Mouse (Mus musculus): ENCODE results near the gene Sesn1. TPM values are rescaled to one million over a fixed set of nuclear protein-coding genes. Genes with fewer than 3 reads are reported as not detected.

Gene Sesn1
- polyA plus RNA-seq, 1 experiment from 2014 or later, result 27.3 TPM

DNA sequence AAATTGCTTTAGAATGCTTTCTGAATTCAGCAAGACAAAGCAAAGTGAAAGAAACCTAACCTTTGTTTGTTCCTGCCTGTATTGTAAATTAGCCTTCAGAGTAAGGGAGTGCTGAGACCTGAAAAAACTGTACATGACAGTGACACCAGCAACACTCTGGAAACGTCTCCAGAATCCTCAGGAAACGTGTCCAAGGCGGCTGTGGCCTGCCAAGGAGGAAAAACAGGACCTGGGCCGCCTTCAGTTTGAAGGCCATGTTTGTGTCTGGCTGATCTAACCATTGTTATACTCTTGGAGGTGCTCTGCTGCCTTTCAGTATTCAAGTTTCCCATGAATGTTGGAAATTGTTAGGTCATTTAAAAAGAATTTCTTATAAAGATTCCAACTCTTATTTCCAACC lies 70.5 kb downstream of the Sesn1 start:
- 63% methylated on average over 4 of the region's 4 CpGs for WGBS
- Histone ChIP-seq H3K9ac (replicated peaks) (no peak overlapping the region), H3K36me3 (no peaks in the 10 kb centered on the region), H3K4me2 (replicated peaks) (no peak overlapping the region), H3K9me3 (no peaks in the 10 kb centered on the region), H3K4me1 (peaks cover 6% of the 10 kb centered on the region; the same call in 1 of the 2 replicates), H3K4me3 (no peak overlapping the region), H3K27ac (replicated peaks) (no peak overlapping the region), H3K27me3 (no peaks in the 10 kb centered on the region)
- ATAC-seq (ENCODE audit: low FRiP score, low read depth), result no peak

DNA sequence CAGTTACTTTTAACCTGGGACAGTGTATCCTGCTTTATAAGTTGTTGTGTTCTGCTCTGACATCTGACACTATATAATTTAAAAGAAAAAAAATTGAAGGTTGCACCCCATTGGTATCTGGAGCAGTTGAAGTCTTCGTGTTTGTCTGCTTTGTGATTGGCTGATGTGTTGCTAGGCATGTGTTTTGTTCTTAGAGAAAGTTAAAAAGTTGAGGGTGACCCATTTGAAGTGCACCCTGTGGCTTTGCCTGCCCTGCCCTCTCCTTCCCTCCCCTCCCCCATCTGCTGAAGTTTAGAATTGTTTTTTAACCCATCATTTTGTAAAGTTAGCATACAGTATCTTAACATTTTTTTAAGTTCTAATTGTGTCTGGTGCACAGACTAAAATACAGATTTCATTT lies 71.0 kb downstream of the Sesn1 start:
- H3K4me3 ChIP-seq, result no peak overlapping the region
- no peak overlapping the region for H3K4me2 ChIP-seq (replicated peaks)
- no peak overlapping the region for H3K9ac ChIP-seq (replicated peaks)
- no peak overlapping the region for H3K27ac ChIP-seq (replicated peaks)
- 8% methylated on average over 1 of the region's 1 CpGs for WGBS
- no peaks in the 10 kb centered on the region for H3K9me3 ChIP-seq
- no peak for ATAC-seq (ENCODE audit: low FRiP score, low read depth)
- H3K27me3 ChIP-seq, result no peaks in the 10 kb centered on the region
- peaks cover 6% of the 10 kb centered on the region; the same call in 1 of the 2 replicates for H3K4me1 ChIP-seq
- no peaks in the 10 kb centered on the region for H3K36me3 ChIP-seq

DNA sequence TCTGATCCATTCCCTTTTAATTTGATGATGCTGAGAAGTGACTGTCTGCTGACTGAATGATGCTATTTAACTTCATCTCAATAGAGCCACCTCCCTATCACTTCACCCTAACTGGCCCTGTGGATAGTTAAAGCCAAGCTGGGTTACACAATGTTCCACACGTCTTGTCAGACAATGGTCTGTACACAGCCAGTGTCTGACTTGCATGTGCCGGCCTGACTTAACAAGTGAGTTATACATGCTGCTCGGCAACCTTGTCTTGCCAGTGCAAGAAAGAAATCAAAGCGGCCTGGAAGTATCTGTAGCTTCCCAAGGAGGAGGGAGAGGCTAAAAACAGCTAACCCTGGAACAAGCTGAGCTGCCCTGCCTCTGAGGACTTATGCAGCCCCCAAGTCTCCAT lies 71.7 kb downstream of the Sesn1 start:
- no peak overlapping the region for H3K4me3 ChIP-seq
- no peak overlapping the region for H3K9ac ChIP-seq (replicated peaks)
- no peak overlapping the region for H3K27ac ChIP-seq (replicated peaks)
- WGBS, result 15% methylated on average over 4 of the region's 4 CpGs
- no peaks in the 10 kb centered on the region for H3K36me3 ChIP-seq
- H3K27me3 ChIP-seq, result no peaks in the 10 kb centered on the region
- peaks cover 6% of the 10 kb centered on the region; the same call in 1 of the 2 replicates for H3K4me1 ChIP-seq
- H3K9me3 ChIP-seq, result no peaks in the 10 kb centered on the region
- ATAC-seq (ENCODE audit: low FRiP score, low read depth), result no peak
- H3K4me2 ChIP-seq (replicated peaks), result no peak overlapping the region

DNA sequence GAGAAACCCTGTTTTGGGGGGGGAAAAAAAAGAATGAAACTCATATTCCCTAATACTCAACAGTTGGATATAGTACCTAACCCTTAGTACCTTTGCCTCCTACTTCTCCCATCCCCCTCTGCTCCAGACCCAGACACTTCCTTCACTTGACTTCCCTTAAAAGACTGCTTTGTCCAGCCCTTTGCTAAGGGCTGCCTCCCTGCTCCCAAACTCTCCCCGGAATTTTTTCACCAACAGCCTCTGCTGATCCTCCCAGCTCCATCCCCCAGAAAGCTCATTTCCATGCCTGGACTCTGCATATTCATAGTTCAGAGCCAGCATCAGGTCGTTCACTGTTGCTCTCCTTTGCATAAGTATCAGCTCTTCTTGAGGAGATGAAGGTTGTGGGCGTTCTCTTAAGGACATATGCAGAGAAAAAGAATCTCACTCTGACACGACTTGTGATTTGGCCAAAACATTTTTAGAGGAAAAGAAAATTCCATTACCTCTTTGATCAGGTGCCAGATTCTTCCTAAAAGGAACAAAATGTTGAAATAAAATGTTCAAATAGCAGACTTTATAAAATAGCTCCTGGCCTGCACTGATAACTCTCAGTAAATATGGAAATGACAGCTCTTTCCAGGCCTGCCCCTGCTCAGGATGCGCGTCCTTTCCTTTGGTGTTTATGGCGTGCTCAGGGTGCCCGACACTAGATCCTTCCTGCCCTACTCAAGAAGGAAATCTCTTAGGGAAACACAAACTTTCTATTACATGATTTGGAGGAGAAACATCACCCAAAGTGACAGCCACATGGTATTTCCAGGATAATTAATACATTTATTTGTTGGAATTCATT lies 74.2 kb downstream of the Sesn1 start:
- no peaks in the 10 kb centered on the region for H3K27me3 ChIP-seq
- 57% methylated on average over 8 of the region's 8 CpGs for WGBS
- no peaks in the 10 kb centered on the region for H3K9me3 ChIP-seq
- H3K4me1 ChIP-seq, result peaks cover 9% of the 10 kb centered on the region; the same call in 1 of the 2 replicates
- no peak overlapping the region for H3K27ac ChIP-seq (replicated peaks)
- H3K4me2 ChIP-seq (replicated peaks), result no peak overlapping the region
- no peak overlapping the region for H3K9ac ChIP-seq (replicated peaks)
- H3K36me3 ChIP-seq, result no peaks in the 10 kb centered on the region
- no peak overlapping the region for H3K4me3 ChIP-seq
- ATAC-seq (ENCODE audit: low FRiP score, low read depth), result no peak

DNA sequence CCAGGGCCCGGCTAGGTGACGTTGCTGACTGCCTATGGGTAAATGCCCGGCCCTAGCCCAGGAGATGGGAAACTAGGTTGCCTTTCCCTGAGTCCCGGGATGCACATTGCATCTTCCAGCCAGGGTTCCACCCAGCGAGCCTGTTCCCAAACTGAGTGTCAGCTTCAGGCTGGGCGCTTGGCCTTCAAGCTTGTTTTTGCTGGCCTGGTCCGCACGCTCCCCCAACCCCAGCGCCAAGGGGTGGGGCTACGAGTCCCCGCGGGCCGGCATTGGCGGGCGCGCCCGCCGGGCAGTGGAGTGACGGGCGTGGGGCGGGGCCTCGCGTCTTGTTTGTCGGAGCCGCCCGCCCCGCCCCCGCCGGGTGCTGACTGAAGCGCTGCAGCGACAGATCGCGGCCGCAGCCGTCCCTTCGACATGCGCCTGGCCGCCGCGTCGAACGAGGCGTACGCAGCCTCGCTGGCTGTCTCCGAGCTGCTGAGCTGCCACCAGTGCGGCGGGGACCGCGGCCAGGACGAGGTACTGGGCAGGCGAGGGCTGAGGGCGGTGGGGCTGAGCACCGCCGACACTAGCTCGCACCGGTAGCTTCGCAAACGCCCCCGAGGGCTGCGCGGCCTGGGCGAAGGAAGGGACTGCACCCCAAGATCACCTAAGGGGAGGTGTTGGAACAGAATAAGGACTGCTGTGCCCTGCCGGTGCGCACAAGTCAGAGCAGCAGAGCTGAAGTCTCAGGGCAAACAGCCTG lies 77.5 kb downstream of the Sesn1 start:
- H3K4me1 ChIP-seq, result 0 out of 2 replicates have a peak, but pooled peaks cover 5% of the 10 kb centered on the region
- no peaks in the 10 kb centered on the region for H3K27me3 ChIP-seq
- peak; percentile 98 for ATAC-seq (ENCODE audit: low FRiP score, low read depth)
- H3K9me3 ChIP-seq, result no peaks in the 10 kb centered on the region
- H3K9ac ChIP-seq (replicated peaks), result peak overlapping the region; percentile 75
- peak overlapping the region; percentile 74 for H3K4me2 ChIP-seq (replicated peaks)
- H3K4me3 ChIP-seq, result peak overlapping the region; percentile 60
- under 1% methylated on average over 61 of the region's 65 CpGs for WGBS
- no peaks in the 10 kb centered on the region for H3K36me3 ChIP-seq
- H3K27ac ChIP-seq (replicated peaks), result peak overlapping the region; percentile 89

DNA sequence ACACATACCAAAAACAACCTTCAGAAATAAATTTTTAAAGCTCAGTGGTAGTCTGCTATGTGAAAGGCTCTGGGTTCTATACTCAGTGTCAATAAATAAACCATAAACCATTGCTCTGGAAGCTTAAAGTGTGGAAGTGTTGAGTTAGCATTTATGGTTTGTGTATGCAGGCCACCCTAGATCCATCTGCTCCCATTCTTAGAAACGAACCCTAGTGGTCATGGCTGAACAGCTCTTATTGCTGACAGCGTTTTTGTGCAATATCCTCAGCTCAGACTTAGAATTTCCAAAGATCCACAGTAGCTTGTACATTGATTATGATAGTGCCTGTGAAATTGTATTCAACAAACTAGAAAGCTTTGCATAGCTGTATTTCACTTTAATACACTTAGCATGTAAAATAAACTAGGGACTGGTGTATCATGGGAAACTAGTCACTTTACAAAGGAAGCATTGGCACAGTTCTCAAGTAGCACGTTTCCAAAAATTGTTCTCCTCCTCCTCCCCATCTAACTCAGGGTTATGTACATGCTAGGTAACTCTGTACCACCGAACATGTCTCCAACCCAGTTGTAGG lies 78.7 kb downstream of the Sesn1 start:
- H3K4me3 ChIP-seq, result no peak overlapping the region
- H3K27me3 ChIP-seq, result no peaks in the 10 kb centered on the region
- no peak for ATAC-seq (ENCODE audit: low FRiP score, low read depth)
- H3K27ac ChIP-seq (replicated peaks), result no peak overlapping the region
- 61% methylated on average over 4 of the region's 4 CpGs for WGBS
- no peak overlapping the region for H3K9ac ChIP-seq (replicated peaks)
- no peaks in the 10 kb centered on the region for H3K9me3 ChIP-seq
- no peaks in the 10 kb centered on the region for H3K36me3 ChIP-seq
- peak overlapping the region; percentile 74; the same call in 1 of the 2 replicates for H3K4me2 ChIP-seq (replicated peaks)
- peaks cover 5% of the 10 kb centered on the region; the same call in 1 of the 2 replicates for H3K4me1 ChIP-seq

DNA sequence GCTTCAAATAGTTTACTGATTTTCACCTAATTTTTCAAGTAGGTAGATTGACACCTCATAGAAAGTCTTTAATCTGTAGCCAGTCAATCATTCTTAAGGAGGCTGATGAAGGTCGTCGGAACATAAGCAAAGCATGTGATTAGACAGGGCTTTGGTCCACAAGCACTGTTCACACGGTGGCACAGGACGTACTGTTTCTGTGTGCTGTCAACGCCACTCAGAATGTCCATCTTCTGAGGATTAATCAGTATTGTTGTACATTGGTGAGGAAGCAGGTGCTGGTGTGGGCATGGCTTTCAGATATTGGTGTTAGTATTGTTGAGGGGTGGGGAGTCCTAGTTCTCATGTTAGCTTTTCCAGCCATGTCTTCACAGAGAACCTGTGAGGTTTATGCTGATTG lies 79.8 kb downstream of the Sesn1 start:
- no peak for ATAC-seq (ENCODE audit: low FRiP score, low read depth)

DNA sequence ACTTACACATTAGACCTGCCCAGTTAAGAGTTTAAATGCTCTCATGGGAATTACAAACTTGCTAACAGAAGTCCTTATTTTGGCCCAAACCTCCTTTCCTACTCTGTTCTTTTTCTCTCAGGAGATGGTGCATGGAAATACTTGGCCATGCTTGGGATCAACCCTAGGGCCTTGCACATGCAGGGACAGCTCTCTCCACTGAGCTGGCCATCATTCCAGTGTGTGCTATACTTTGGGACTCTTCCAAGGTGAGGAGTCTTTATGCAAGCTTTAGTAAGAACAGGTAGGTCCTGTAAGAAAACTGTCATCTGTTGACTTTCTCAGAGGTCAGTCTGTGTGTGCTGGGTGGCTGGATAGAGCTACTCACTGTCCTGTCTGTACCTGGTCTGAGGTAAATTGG lies 80.8 kb downstream of the Sesn1 start:
- Histone ChIP-seq H3K9me3 (no peaks in the 10 kb centered on the region), H3K27ac (replicated peaks) (no peak overlapping the region), H3K4me3 (no peak overlapping the region), H3K27me3 (no peaks in the 10 kb centered on the region), H3K4me2 (replicated peaks) (no peak overlapping the region), H3K9ac (replicated peaks) (no peak overlapping the region), H3K36me3 (no peaks in the 10 kb centered on the region), H3K4me1 (peaks cover 11% of the 10 kb centered on the region; the same call in 1 of the 2 replicates)
- no peak for ATAC-seq (ENCODE audit: low FRiP score, low read depth)

More for the DNA sequence above, 79.8 kb downstream of the Sesn1 start:
- Histone ChIP-seq H3K27me3 (no peaks in the 10 kb centered on the region), H3K9ac (replicated peaks) (no peak overlapping the region), H3K4me3 (no peak overlapping the region), H3K4me1 (peaks cover 11% of the 10 kb centered on the region; the same call in 1 of the 2 replicates), H3K36me3 (no peaks in the 10 kb centered on the region), H3K4me2 (replicated peaks) (no peak overlapping the region), H3K9me3 (no peaks in the 10 kb centered on the region), H3K27ac (replicated peaks) (no peak overlapping the region)
- WGBS, result 57% methylated on average over 5 of the region's 5 CpGs

DNA sequence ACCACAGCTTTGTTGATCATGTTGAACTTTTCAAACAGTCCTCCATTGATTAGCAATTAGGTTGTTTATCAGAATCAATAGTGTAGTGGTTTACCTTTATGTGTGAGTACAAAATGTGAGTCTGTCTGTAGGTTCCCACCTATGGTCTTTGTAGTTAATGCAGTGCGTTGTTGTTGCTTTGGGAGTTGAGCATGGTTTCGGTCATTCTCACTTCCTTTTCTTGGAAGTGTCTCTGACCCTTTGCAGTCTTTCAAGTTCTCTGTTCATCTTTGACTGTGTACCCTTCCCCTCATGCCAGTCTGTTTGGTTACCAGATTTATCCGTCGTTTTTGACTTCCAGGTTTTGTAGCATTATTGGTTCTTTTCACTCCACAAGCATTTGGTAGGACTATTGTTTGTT lies 81.6 kb downstream of the Sesn1 start:
- no peak overlapping the region for H3K4me3 ChIP-seq
- H3K36me3 ChIP-seq, result no peaks in the 10 kb centered on the region
- peaks cover 11% of the 10 kb centered on the region; the same call in 1 of the 2 replicates for H3K4me1 ChIP-seq
- no peaks in the 10 kb centered on the region for H3K9me3 ChIP-seq
- H3K27ac ChIP-seq (replicated peaks), result no peak overlapping the region
- no peak overlapping the region for H3K4me2 ChIP-seq (replicated peaks)
- H3K9ac ChIP-seq (replicated peaks), result no peak overlapping the region
- H3K27me3 ChIP-seq, result no peaks in the 10 kb centered on the region
- WGBS, result 82% methylated on average over 4 of the region's 4 CpGs
- ATAC-seq (ENCODE audit: low FRiP score, low read depth), result no peak

DNA sequence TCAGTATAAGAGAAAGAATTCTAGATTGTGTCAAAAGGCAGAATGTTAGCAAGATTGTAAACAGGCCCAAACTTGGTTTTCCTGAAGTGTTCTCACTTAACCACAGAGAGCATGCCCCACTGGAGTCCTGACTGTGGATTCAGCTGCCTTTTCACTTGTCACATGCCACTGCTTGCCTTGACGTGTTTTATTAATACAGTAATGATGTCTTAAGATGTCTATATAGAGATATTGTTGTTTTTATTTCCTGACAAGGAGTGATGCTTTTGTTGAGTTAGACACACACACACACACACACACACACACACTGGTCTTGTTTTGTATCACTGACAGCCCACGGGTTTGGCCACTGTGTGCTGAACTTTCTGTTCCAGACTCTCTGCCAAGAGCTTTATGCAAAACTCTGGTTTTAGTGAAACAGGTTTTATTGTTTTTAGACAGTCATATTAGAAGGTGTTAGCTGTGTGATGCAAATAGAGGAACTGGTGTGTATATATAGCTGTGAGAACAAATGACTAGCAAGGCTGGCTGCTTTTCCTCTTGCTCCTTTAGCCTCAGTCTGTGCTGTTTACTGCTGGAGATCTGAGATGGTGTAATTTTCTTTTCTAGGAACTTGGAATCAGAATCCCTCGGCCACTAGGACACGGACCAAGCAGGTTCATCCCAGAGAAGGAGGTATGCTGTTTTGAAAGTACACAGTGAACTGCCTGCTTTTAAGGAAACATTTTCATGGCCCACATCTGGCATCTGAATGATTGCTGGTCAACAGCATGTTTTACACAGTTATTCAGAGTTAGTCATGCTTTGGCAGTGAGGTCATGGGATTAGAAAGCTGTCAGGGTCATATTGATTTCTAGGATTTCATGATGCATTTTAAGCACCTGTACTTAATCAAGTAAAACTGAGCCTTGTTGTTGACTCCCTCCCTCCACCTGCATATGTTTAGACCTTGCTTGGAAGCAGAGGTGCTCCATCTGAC lies 84.0 kb downstream of the Sesn1 start:
- no peak overlapping the region for H3K9ac ChIP-seq (replicated peaks)
- no peaks in the 10 kb centered on the region for H3K9me3 ChIP-seq
- no peak for ATAC-seq (ENCODE audit: low FRiP score, low read depth)
- no peaks in the 10 kb centered on the region for H3K27me3 ChIP-seq
- peaks cover 8% of the 10 kb centered on the region; the same call in 1 of the 2 replicates for H3K4me1 ChIP-seq
- peaks cover 8% of the 10 kb centered on the region for H3K36me3 ChIP-seq
- H3K4me3 ChIP-seq, result no peak overlapping the region
- H3K27ac ChIP-seq (replicated peaks), result no peak overlapping the region
- no peak overlapping the region for H3K4me2 ChIP-seq (replicated peaks)
- WGBS, result 70% methylated on average over 4 of the region's 4 CpGs

DNA sequence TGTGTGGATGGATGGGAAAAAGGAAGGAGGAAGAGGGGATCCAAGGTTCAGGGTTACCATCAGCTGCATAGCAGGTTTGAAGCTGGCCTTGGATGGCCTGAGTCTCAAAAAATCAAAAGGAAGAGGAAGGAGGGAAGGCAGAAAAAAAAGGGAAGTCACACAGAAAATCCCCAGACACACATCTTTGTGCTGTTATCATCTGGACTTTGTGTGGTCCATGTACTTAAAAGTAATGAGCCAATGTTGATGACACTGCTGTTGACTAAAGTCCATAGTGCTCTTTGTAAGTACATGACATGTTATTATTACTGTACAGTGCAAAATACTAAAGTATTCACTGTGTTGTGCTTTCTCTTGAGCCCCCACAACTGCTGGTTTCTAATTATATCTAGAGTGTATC lies 86.7 kb downstream of the Sesn1 start:
- H3K9me3 ChIP-seq, result no peaks in the 10 kb centered on the region
- H3K4me1 ChIP-seq, result peaks cover 8% of the 10 kb centered on the region; the same call in 1 of the 2 replicates
- H3K4me2 ChIP-seq (replicated peaks), result no peak overlapping the region
- ATAC-seq (ENCODE audit: low FRiP score, low read depth), result no peak
- H3K9ac ChIP-seq (replicated peaks), result no peak overlapping the region
- H3K27ac ChIP-seq (replicated peaks), result no peak overlapping the region
- H3K36me3 ChIP-seq, result peaks cover 15% of the 10 kb centered on the region
- H3K27me3 ChIP-seq, result no peaks in the 10 kb centered on the region
- H3K4me3 ChIP-seq, result no peak overlapping the region

All from midbrain, embryonic 12.5 days (tissue).